Mouse (Mus musculus) embryonic facial prominence, embryonic 14.5 days (tissue): Measurements from ENCODE around the gene Ap3d1. TPM values are rescaled to one million over a fixed set of nuclear protein-coding genes. Genes with fewer than 3 reads are reported as not detected.
A peak's percentile ranks its signal among the peaks of the same experiment; 100 is the strongest.

ENCODE experiments used
- ATAC-seq: fragments of 200-750 bp; cut with Nextera tagmentation; 2 replicates; pipeline ENCODE4 v1.8.0; 2017; ENCODE audit warnings: low read depth, moderate number of reproducible peaks, moderate TSS enrichment
- DNase-seq: peaks from one replicate; pipeline ENCODE4 v3.0.0-alpha.2; 2015; ENCODE audit warnings: low spot score
- H3K27ac ChIP-seq: fragments of 300-500 bp; sonication (generic); replicated peaks from 2 replicates; pipeline ENCODE4 v1.5.1; 2014; ENCODE audit warnings: low read depth, mild to moderate bottlenecking, low read length, moderate library complexity
- H3K27me3 ChIP-seq: fragments of 300-500 bp; sonication (generic); replicated peaks from 2 replicates; pipeline ENCODE4 v1.6.1; 2014; ENCODE audit warnings: low read length; ENCODE audit not compliant: control insufficient read depth, insufficient read depth
- H3K36me3 ChIP-seq: fragments of 300-500 bp; sonication (generic); 2 replicates; pipeline ENCODE4 v1.6.1; 2014; ENCODE audit warnings: low read length, mixed read lengths; ENCODE audit not compliant: control insufficient read depth, insufficient read depth
- H3K4me1 ChIP-seq: fragments of 300-500 bp; sonication (generic); 2 replicates; pipeline ENCODE4 v1.6.1; 2014; ENCODE audit warnings: antibody characterized with exemption, low read length; ENCODE audit not compliant: control insufficient read depth, insufficient read depth
- H3K4me2 ChIP-seq: fragments of 300-500 bp; sonication (generic); 2 replicates; pipeline ENCODE4 v1.6.1; 2014; ENCODE audit warnings: low read depth, mild to moderate bottlenecking, low read length, moderate library complexity, mixed read lengths
- H3K4me3 ChIP-seq: fragments of 300-500 bp; sonication (generic); 2 replicates; pipeline ENCODE4 v1.5.1; 2014; ENCODE audit warnings: low read depth, mild to moderate bottlenecking, low read length
- H3K9ac ChIP-seq: fragments of 300-500 bp; sonication (generic); 2 replicates; pipeline ENCODE4 v1.6.1; 2014; ENCODE audit warnings: low read depth, mild to moderate bottlenecking, low read length, moderate library complexity, mixed read lengths
- H3K9me3 ChIP-seq: fragments of 300-500 bp; sonication (generic); 2 replicates; pipeline ENCODE4 v1.6.1; 2016; ENCODE audit warnings: low read length; ENCODE audit not compliant: control insufficient read depth
- WGBS: fragments of 180-500 bp; shearing (Covaris S2); extraction: QIAGEN DNeasy Blood & Tissue Kit; methylation state at CpG from one replicate; pipeline ENCODE4 v1.1.7; 2014; 5-methylcytosine and 5-hydroxymethylcytosine counted together
- polyA plus RNA-seq: library from polyadenylated mRNA; unstranded; fragments of >200 nt; fragmentation: Nextera tagmentation; extraction: Ambion mirVana; gene quantifications from 2 replicates; pipeline ENCODE4 v1.2.1, GENCODE M21; 2014

The Ap3d1 gene
- polyA plus RNA-seq, 1 experiment from 2014 or later = 67.6 TPM

- Histone ChIP-seq H3K27ac (no peak overlapping the region), H3K36me3 (peaks cover 98% of the 10 kb centered on the region), H3K4me3 (no peak overlapping the region), H3K9me3 (no peaks in the 10 kb centered on the region), H3K4me2 (no peak overlapping the region), H3K27me3 (no peaks in the 10 kb centered on the region), H3K9ac (no peak overlapping the region), H3K4me1 (peaks cover 9% of the 10 kb centered on the region)
- DNase-seq (no peak), ATAC-seq (no peak)
- 96% methylated on average over 5 of the region's 5 CpGs for WGBS
These were observed 35.1 kb upstream of the Ap3d1 start for GRCm38 (mm10) chr10:80777123-80777522.

- Histone ChIP-seq H3K36me3 (peaks cover 98% of the 10 kb centered on the region), H3K27ac (no peak overlapping the region), H3K4me2 (no peak overlapping the region), H3K9me3 (no peaks in the 10 kb centered on the region), H3K4me3 (no peak overlapping the region), H3K27me3 (no peaks in the 10 kb centered on the region), H3K4me1 (peaks cover 9% of the 10 kb centered on the region), H3K9ac (no peak overlapping the region)
- WGBS = 70% methylated on average over 6 of the region's 6 CpGs
- no peak for DNase-seq
- ATAC-seq = no peak
These were observed 34.4 kb upstream of the Ap3d1 start for GRCm38 (mm10) chr10:80776358-80776869.

- 100% methylated on average over 3 of the region's 4 CpGs for WGBS
- Histone ChIP-seq H3K4me1 (peaks cover 9% of the 10 kb centered on the region), H3K9ac (no peak overlapping the region), H3K36me3 (peaks cover 98% of the 10 kb centered on the region), H3K27me3 (no peaks in the 10 kb centered on the region), H3K4me3 (no peak overlapping the region), H3K27ac (no peak overlapping the region), H3K4me2 (no peak overlapping the region), H3K9me3 (no peaks in the 10 kb centered on the region)
- no peak for DNase-seq
- no peak for ATAC-seq
These were observed 33.7 kb upstream of the Ap3d1 start for GRCm38 (mm10) chr10:80775731-80776130.

GRCm38 (mm10) chr10:80774981-80775380 is 32.9 kb upstream of the Ap3d1 start:
- H3K4me2 ChIP-seq = no peak overlapping the region
- H3K9ac ChIP-seq = no peak overlapping the region
- peaks cover 9% of the 10 kb centered on the region for H3K4me1 ChIP-seq
- DNase-seq (no peak), ATAC-seq (no peak)
- H3K36me3 ChIP-seq = peaks cover 97% of the 10 kb centered on the region
- 85% methylated on average over 4 of the region's 4 CpGs for WGBS
- no peak overlapping the region for H3K27ac ChIP-seq
- H3K27me3 ChIP-seq = no peaks in the 10 kb centered on the region
- no peaks in the 10 kb centered on the region for H3K9me3 ChIP-seq
- no peak overlapping the region for H3K4me3 ChIP-seq

- Histone ChIP-seq H3K9ac (no peak overlapping the region), H3K27ac (peak overlapping the region; percentile 66)
- peak; percentile 85 for ATAC-seq
These were observed 32.5 kb upstream of the Ap3d1 start for GRCm38 (mm10) chr10:80774549-80774948.

GRCm38 (mm10) chr10:80773816-80774215 is 31.8 kb upstream of the Ap3d1 start:
- WGBS = 82% methylated on average over 5 of the region's 5 CpGs
- no peak overlapping the region for H3K4me3 ChIP-seq
- no peaks in the 10 kb centered on the region for H3K9me3 ChIP-seq
- no peaks in the 10 kb centered on the region for H3K27me3 ChIP-seq
- no peak overlapping the region for H3K4me2 ChIP-seq
- no peak overlapping the region for H3K9ac ChIP-seq
- no peak for ATAC-seq
- DNase-seq = no peak
- H3K36me3 ChIP-seq = peaks cover 95% of the 10 kb centered on the region
- peaks cover 9% of the 10 kb centered on the region for H3K4me1 ChIP-seq
- peak overlapping the region; percentile 66 for H3K27ac ChIP-seq

More at GRCm38 (mm10) chr10:80774549-80774948, 32.5 kb upstream of the Ap3d1 start:
- H3K4me3 ChIP-seq = no peak overlapping the region
- peaks cover 9% of the 10 kb centered on the region for H3K4me1 ChIP-seq
- 23% methylated on average over 2 of the region's 2 CpGs for WGBS
- H3K36me3 ChIP-seq = peaks cover 98% of the 10 kb centered on the region
- H3K4me2 ChIP-seq = no peak overlapping the region; the same call in 1 of the 2 replicates
- no peaks in the 10 kb centered on the region for H3K9me3 ChIP-seq
- peak; percentile 91 for DNase-seq
- no peaks in the 10 kb centered on the region for H3K27me3 ChIP-seq

GRCm38 (mm10) chr10:80768365-80768764 is 26.3 kb upstream of the Ap3d1 start:
- Histone ChIP-seq H3K9ac (no peak overlapping the region), H3K4me1 (no peaks in the 10 kb centered on the region), H3K9me3 (no peaks in the 10 kb centered on the region), H3K4me3 (no peak overlapping the region), H3K27me3 (no peaks in the 10 kb centered on the region), H3K36me3 (peaks cover 80% of the 10 kb centered on the region), H3K27ac (no peak overlapping the region), H3K4me2 (no peak overlapping the region)
- DNase-seq (no peak), ATAC-seq (no peak)
- 87% methylated on average over 6 of the region's 6 CpGs for WGBS

- H3K27ac ChIP-seq = no peak overlapping the region
These were observed 24.2 kb upstream of the Ap3d1 start for GRCm38 (mm10) chr10:80766161-80766815.

GRCm38 (mm10) chr10:80765746-80766145 is 23.7 kb upstream of the Ap3d1 start:
- Histone ChIP-seq H3K4me2 (no peak overlapping the region), H3K36me3 (peaks cover 54% of the 10 kb centered on the region), H3K9ac (no peak overlapping the region), H3K27me3 (no peaks in the 10 kb centered on the region), H3K4me3 (no peak overlapping the region), H3K4me1 (no peaks in the 10 kb centered on the region), H3K27ac (no peak overlapping the region), H3K9me3 (no peaks in the 10 kb centered on the region)
- 78% methylated on average over 2 of the region's 2 CpGs for WGBS
- ATAC-seq (no peak), DNase-seq (no peak)

More at GRCm38 (mm10) chr10:80766161-80766815, 24.2 kb upstream of the Ap3d1 start:
- no peak overlapping the region for H3K4me2 ChIP-seq
- no peak overlapping the region for H3K4me3 ChIP-seq
- no peak for ATAC-seq
- no peaks in the 10 kb centered on the region for H3K9me3 ChIP-seq
- no peaks in the 10 kb centered on the region for H3K27me3 ChIP-seq
- H3K9ac ChIP-seq = no peak overlapping the region
- DNase-seq = no peak
- 74% methylated on average over 10 of the region's 10 CpGs for WGBS
- peaks cover 59% of the 10 kb centered on the region for H3K36me3 ChIP-seq
- no peaks in the 10 kb centered on the region for H3K4me1 ChIP-seq
